Mouse (Mus musculus) gastrocnemius, adult 18-20 months (tissue): ENCODE data around the gene Asb1. TPM values are rescaled to one million over a fixed set of nuclear protein-coding genes. Genes with fewer than 3 reads are reported as not detected.

Experiments
- DNase-seq: peaks from one replicate; pipeline ENCODE4 v3.0.0; 2021; ENCODE audit warnings: low spot score
- total RNA-seq, 2 experiments: library from RNA; stranded (reverse); gene quantifications; 2 replicates each; pipeline ENCODE4 v1.2.3; 2021

Gene Asb1
- total RNA-seq, 2 experiments from 2014 or later: 14.8 to 16.2 TPM

- DNase-seq: no peak
Measured at GRCm38 (mm10) chr1:91605632-91606031, 65.3 kb downstream of the Asb1 start.

DNA sequence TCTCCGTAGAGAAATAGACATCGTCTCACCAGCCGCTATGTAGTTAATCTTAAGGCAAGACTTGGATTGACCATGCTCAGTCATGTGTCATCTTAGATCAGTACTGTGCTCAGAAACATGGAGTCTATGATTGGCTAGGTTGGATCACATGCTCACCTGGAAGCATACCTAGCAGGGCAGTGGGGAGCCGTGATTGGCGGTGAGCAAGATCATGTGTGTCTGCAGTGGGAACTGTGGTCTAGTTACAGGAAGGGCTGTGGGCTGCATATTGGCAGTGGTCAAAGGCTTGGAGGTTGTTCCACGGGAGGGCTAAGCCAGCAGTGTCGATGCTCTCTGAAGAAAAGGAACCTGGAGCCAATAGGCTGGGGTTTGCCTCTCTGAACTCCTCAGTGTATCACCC lies 66.4 kb downstream of the Asb1 start:
- no peak for DNase-seq

GRCm38 (mm10) chr1:91607141-91607540 lies 66.8 kb downstream of the Asb1 start:
- no peak for DNase-seq

Other genes with a start within 250 kb of the Asb1 start
- 1 to 10 TPM; 8.1 TPM for gene Scly, start 242.2 kb upstream of the Asb1 start, total RNA-seq
- under 1 TPM in 1 of 2 experiments, not detected in 1; 0.12 TPM for gene Espnl, start 218.5 kb upstream of the Asb1 start, total RNA-seq
- 10 to 100 TPM; 72.6 to 80.4 TPM for gene Klhl30, start 189.5 kb upstream of the Asb1 start, total RNA-seq
- 1 to 10 TPM; 1.2 to 1.6 TPM for gene Erfe, start 174.1 kb upstream of the Asb1 start, total RNA-seq
- 10 to 100 TPM; 35.4 to 40.1 TPM for gene Ilkap, start 141.7 kb upstream of the Asb1 start, total RNA-seq
- 1 to 10 TPM; 6.0 to 6.4 TPM for gene Hes6, start 126.5 kb upstream of the Asb1 start, total RNA-seq
- 1 to 10 TPM; 2.3 to 3.0 TPM for gene Per2, start 81.2 kb upstream of the Asb1 start, total RNA-seq
- 1 to 10 TPM; 3.0 to 4.1 TPM for gene Traf3ip1, start 45.9 kb upstream of the Asb1 start, total RNA-seq